Mouse (Mus musculus) CH12.LX (cell line): ENCODE results near the gene Tmem74b. TPM values are rescaled to one million over a fixed set of nuclear protein-coding genes. Genes with fewer than 3 reads are reported as not detected.

Experiments used
- DNase-seq: peaks from one replicate; pipeline ENCODE4 v3.0.0-alpha.2; 2013; ENCODE audit errors: extremely low read depth
- H3K27ac ChIP-seq: 2 replicates; pipeline ENCODE4 v1.5.1; 2012; ENCODE audit warnings: low read depth, mild to moderate bottlenecking, control low read depth, moderate library complexity; ENCODE audit not compliant: insufficient read depth
- H3K27me3 ChIP-seq: replicated peaks from 2 replicates; pipeline ENCODE3; 2012; ENCODE audit warnings: inconsistent platforms
- H3K36me3 ChIP-seq, 2 experiments: replicated peaks in 1 of 2; 2 replicates each; pipeline versions ENCODE3 to v1.6.1; 2012; ENCODE audit warnings: inconsistent platforms in 1 of 2, low read length in 1 of 2, mild to moderate bottlenecking in 1 of 2, mixed read lengths in 1 of 2, moderate library complexity in 1 of 2; ENCODE audit not compliant: control insufficient read depth in 1 of 2, insufficient read depth in 1 of 2
- H3K4me1 ChIP-seq, 2 experiments: 2 replicates each; pipeline ENCODE4 v1.6.1; 2012; ENCODE audit warnings: inconsistent platforms in 1 of 2, moderate library complexity in 1 of 2; ENCODE audit not compliant: insufficient read depth in 2 of 2, control insufficient read depth in 1 of 2
- H3K4me2 ChIP-seq: 2 replicates; pipeline ENCODE4 v1.6.1; 2012; ENCODE audit warnings: low read depth, mild to moderate bottlenecking, control low read depth; ENCODE audit not compliant: poor library complexity, insufficient read depth, severe bottlenecking
- H3K4me3 ChIP-seq, 3 experiments: fragments of 150-350 bp in 1 of 3; sonication (generic) in 1 of 3; replicated peaks in 1 of 3; 2 replicates each; pipeline versions ENCODE3 to v1.5.1; 2011 to 2012; ENCODE audit warnings: low read depth in 2 of 3, low read length in 2 of 3, mild to moderate bottlenecking in 2 of 3, moderate library complexity in 2 of 3, control low read depth in 1 of 3, improper control_type of control experiment in 1 of 3, inconsistent platforms in 1 of 3, mixed read lengths in 1 of 3; ENCODE audit not compliant: poor library complexity in 1 of 3
- H3K79me2 ChIP-seq: replicated peaks from 2 replicates; pipeline ENCODE4 v1.6.1; 2012; ENCODE audit warnings: mild to moderate bottlenecking, moderate library complexity; ENCODE audit not compliant: control insufficient read depth, poor library complexity, insufficient read depth, severe bottlenecking; ENCODE audit errors: extremely low read depth
- H3K9ac ChIP-seq: 2 replicates; pipeline ENCODE4 v1.6.1; 2012; ENCODE audit warnings: low read depth, mild to moderate bottlenecking, control low read depth, moderate library complexity; ENCODE audit not compliant: insufficient read depth
- H3K9me3 ChIP-seq: replicated peaks from 2 replicates; pipeline ENCODE3; 2012; ENCODE audit warnings: low read length, inconsistent platforms, mixed read lengths
- BHLHE40 ChIP-seq: IDR thresholded peaks from 2 replicates; pipeline ENCODE4 v1.6.1; 2011; ENCODE audit warnings: mild to moderate bottlenecking, low read depth, low read length, improper control_type of control experiment
- CHD1 ChIP-seq: IDR thresholded peaks from 2 replicates; pipeline ENCODE4 v1.6.1; 2012; ENCODE audit warnings: low read depth, low read length, improper control_type of control experiment, inconsistent platforms
- CHD2 ChIP-seq: IDR thresholded peaks from 2 replicates; pipeline ENCODE4 v1.6.1; 2011; ENCODE audit warnings: low read length, improper control_type of control experiment
- CTCF ChIP-seq, 2 experiments: IDR thresholded peaks in 1 of 2; conservative IDR thresholded peaks in 1 of 2; 2 replicates each; pipeline ENCODE4 v1.5.1; 2011 to 2012; ENCODE audit warnings: low read depth in 2 of 2, low read length in 2 of 2, improper control_type of control experiment in 1 of 2, inconsistent platforms in 1 of 2, mild to moderate bottlenecking in 1 of 2, moderate library complexity in 1 of 2
- ELF1 ChIP-seq: IDR thresholded peaks from 2 replicates; pipeline ENCODE4 v1.6.1; 2014; ENCODE audit warnings: low read depth, mild to moderate bottlenecking, inconsistent platforms, low read length, improper control_type of control experiment
- EP300 ChIP-seq: IDR thresholded peaks from 2 replicates; pipeline ENCODE4 v1.6.1; 2011; ENCODE audit warnings: low read length, improper control_type of control experiment
- ETS1 ChIP-seq: conservative IDR thresholded peaks from 2 replicates; pipeline ENCODE4 v1.6.1; 2012; ENCODE audit warnings: low read depth, mild to moderate bottlenecking, inconsistent platforms, low read length, improper control_type of control experiment, moderate library complexity
- IRF4 ChIP-seq: IDR thresholded peaks from 2 replicates; pipeline ENCODE4 v1.6.1; 2014; ENCODE audit warnings: low read depth, mild to moderate bottlenecking, inconsistent platforms, low read length, improper control_type of control experiment
- JUN ChIP-seq: IDR thresholded peaks from 2 replicates; pipeline ENCODE4 v1.6.1; 2011; ENCODE audit warnings: low read depth, mild to moderate bottlenecking, low read length, improper control_type of control experiment, moderate library complexity; ENCODE audit not compliant: insufficient read depth
- JUND ChIP-seq: conservative IDR thresholded peaks from 2 replicates; pipeline ENCODE4 v1.6.1; 2011; ENCODE audit warnings: low read depth, low read length, improper control_type of control experiment
- MAFK ChIP-seq: IDR thresholded peaks from 2 replicates; pipeline ENCODE4 v1.6.1; 2011; ENCODE audit warnings: low read length, improper control_type of control experiment; ENCODE audit not compliant: insufficient replicate concordance
- MAX ChIP-seq: IDR thresholded peaks from 2 replicates; pipeline ENCODE4 v1.6.1; 2011; ENCODE audit warnings: low read length, improper control_type of control experiment
- MAZ ChIP-seq: IDR thresholded peaks from 2 replicates; pipeline ENCODE4 v1.6.1; 2012; ENCODE audit warnings: low read depth, mild to moderate bottlenecking, inconsistent platforms, low read length, improper control_type of control experiment, moderate library complexity
- NELFE ChIP-seq: IDR thresholded peaks from 2 replicates; pipeline ENCODE4 v1.6.1; 2011; ENCODE audit warnings: low read depth, low read length, improper control_type of control experiment
- POLR2A ChIP-seq: IDR thresholded peaks from 2 replicates; pipeline ENCODE4 v1.6.1; 2011; ENCODE audit warnings: low read depth, mild to moderate bottlenecking, improper control_type of control experiment, low read length
- TBP ChIP-seq: conservative IDR thresholded peaks from 2 replicates; pipeline ENCODE4 v1.6.1; 2011; ENCODE audit warnings: low read depth, low read length, improper control_type of control experiment
- TCF12 ChIP-seq: IDR thresholded peaks from 2 replicates; pipeline ENCODE4 v1.6.1; 2014; ENCODE audit warnings: low read depth, mild to moderate bottlenecking, inconsistent platforms, low read length, improper control_type of control experiment
- UBTF ChIP-seq: IDR thresholded peaks from 2 replicates; pipeline ENCODE4 v1.6.1; 2012; ENCODE audit warnings: low read depth, mild to moderate bottlenecking, inconsistent platforms, low read length, improper control_type of control experiment, moderate library complexity
- USF1 ChIP-seq: IDR thresholded peaks from 2 replicates; pipeline ENCODE4 v1.6.1; 2014; ENCODE audit warnings: low read depth, mild to moderate bottlenecking, inconsistent platforms, low read length, improper control_type of control experiment
- ZC3H11A ChIP-seq: IDR thresholded peaks from 2 replicates; pipeline ENCODE4 v1.6.1; 2012; ENCODE audit warnings: low read depth, mild to moderate bottlenecking, inconsistent platforms, low read length, improper control_type of control experiment
- ZKSCAN1 ChIP-seq: IDR thresholded peaks from 2 replicates; pipeline ENCODE4 v1.6.1; 2012; ENCODE audit warnings: low read depth, inconsistent platforms, low read length, improper control_type of control experiment, borderline replicate concordance
- ZMIZ1 ChIP-seq: IDR thresholded peaks from 2 replicates; pipeline ENCODE4 v1.6.1; 2012; ENCODE audit warnings: low read depth, mild to moderate bottlenecking, inconsistent platforms, low read length, improper control_type of control experiment
- dilution Hi-C: fragments of 300-500 bp; cut with MboI; formaldehyde crosslinking; loops from 2 replicates; pipeline ENCODE4 v1.14.3; 2020; ENCODE audit warnings: low sequenced_read_pairs; ENCODE audit not compliant: extremely low pct_unique_long_range_greater_than_20kb, extremely low pct_ligation_motif_present
- in situ Hi-C: fragments of 300-500 bp; cut with MboI; formaldehyde crosslinking; loops from 3 replicates; pipeline ENCODE4 v1.14.3; 2019; ENCODE audit warnings: low sequenced_read_pairs, low pct_ligation_motif_present, low pct_unique_long_range_greater_than_20kb, mixed read lengths
- polyA plus RNA-seq: library from polyadenylated mRNA; unstranded; fragments of >175 nt; gene quantifications from 2 replicates; pipeline ENCODE4 v1.2.1, GENCODE M21; 2012; ENCODE audit warnings: low read depth; ENCODE audit not compliant: insufficient read length
- total RNA-seq, 2 experiments: library from RNA; depleted of rRNA; stranded (reverse); fragments of 300-350 nt in 1 of 2; fragments of >200 nt in 1 of 2; gene quantifications; 2 replicates each; pipeline ENCODE4 v1.2.3; 2012 to 2014

Gene Tmem74b
- total and polyA plus RNA-seq, 3 experiments = 0.21 TPM; not detected in 2

GRCm38 (mm10) chr2:151756277-151757061, 54.7 kb downstream of the Tmem74b start:
- Histone ChIP-seq H3K4me2 (peak overlapping the region; percentile 6; the same call in 1 of the 2 replicates), H3K36me3 (no peaks in the 10 kb centered on the region), H3K9ac (no peak overlapping the region), H3K4me3 (no peak overlapping the region), H3K9me3 (no peaks in the 10 kb centered on the region), H3K4me1 (peaks cover 3 to 13% of the 10 kb centered on the region in 2 experiments; a peak in 3 of 4 replicates), H3K79me2 (no peaks in the 10 kb centered on the region), H3K27ac (no peak overlapping the region), H3K27me3 (peaks cover 37% of the 10 kb centered on the region)
- dilution Hi-C loops = no loop called here
- in situ Hi-C loops = no loop called here
- peak; percentile 54 for DNase-seq
- no peak for TF ChIP-seq NELFE
- TF ChIP-seq CTCF (conservative IDR thresholded peaks at IDR 0.05 in 1 of 2, IDR thresholded peaks at IDR 0.05 in 1 of 2; ENCODE audit: low read depth in 2 of 2, low read length in 2 of 2) = no peak
- TF ChIP-seq TBP = no peak
- 0 out of 2 replicates have a peak, but pooled peaks have one; percentile 32 for TF ChIP-seq JUN
- peak; percentile 55 for TF ChIP-seq ETS1
- TF ChIP-seq EP300 = peak; percentile 72
- TF ChIP-seq ELF1 = no peak
- no peak for TF ChIP-seq ZC3H11A
- no peak for TF ChIP-seq POLR2A
- peak; percentile 63 for TF ChIP-seq JUND
- no peak for TF ChIP-seq MAX
- no peak for TF ChIP-seq MAFK
- no peak for TF ChIP-seq TCF12
- TF ChIP-seq ZMIZ1 = no peak
- no peak for TF ChIP-seq CHD1
- TF ChIP-seq CHD2 = peak; percentile 61; the same call in 1 of the 2 replicates
- 0 out of 2 replicates have a peak, but pooled peaks have one; percentile 32 for TF ChIP-seq BHLHE40
- TF ChIP-seq IRF4 = no peak
- no peak for TF ChIP-seq USF1
- peak; percentile 66; the same call in 1 of the 2 replicates for TF ChIP-seq MAZ
- no peak for TF ChIP-seq ZKSCAN1
- no peak for TF ChIP-seq UBTF
